Mouse (Mus musculus): ENCODE data around the gene Det1. TPM values are rescaled to one million over a fixed set of nuclear protein-coding genes. Genes with fewer than 3 reads are reported as not detected.

The Det1 gene
- polyA plus RNA-seq, 1 experiment from 2014 or later, result 23.3 TPM

DNA sequence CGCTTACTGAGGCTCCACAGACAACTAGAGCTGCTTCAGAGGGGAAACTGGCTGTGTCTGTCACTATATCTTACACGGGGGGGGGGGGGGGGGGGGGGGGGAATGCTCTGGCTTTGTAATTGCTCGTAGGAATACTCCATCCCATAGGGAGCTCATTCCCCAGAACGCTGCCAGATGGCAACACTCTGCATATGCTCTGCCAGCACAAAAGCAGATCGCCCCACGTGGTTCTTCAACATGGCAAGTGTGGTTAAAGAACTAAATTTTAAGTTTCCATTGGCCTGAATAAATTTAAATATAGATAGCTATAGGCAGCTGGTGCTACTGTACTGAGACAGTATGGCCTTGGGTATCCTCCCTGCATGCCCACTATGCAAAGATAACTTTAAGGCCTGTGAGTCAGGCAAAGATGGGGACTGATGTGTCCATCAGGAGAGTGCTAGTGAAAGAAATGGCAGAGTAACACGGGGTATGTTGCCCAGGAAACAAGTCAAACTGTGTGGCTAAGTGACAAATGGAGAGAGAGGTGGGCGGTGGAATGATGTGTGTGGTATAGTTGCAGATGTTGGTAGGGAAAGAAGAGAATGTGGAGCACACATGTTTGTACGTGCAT is 49.1 kb downstream of the Det1 start:
- Histone ChIP-seq H3K27me3 (ENCODE audit: control insufficient read depth, insufficient read depth, low read length) (no peaks in the 10 kb centered on the region), H3K4me1 (ENCODE audit: control insufficient read depth, insufficient read depth, low read length) (no peaks in the 10 kb centered on the region), H3K27ac (ENCODE audit: low read depth, low read length) (no peak overlapping the region), H3K4me3 (ENCODE audit: low read length) (no peak overlapping the region), H3K4me2 (replicated peaks; ENCODE audit: low read depth, low read length) (no peak overlapping the region), H3K9ac (ENCODE audit: low read depth, low read length) (no peak overlapping the region), H3K36me3 (ENCODE audit: control insufficient read depth, insufficient read depth, low read length) (peaks cover 5% of the 10 kb centered on the region; the same call in 1 of the 2 replicates), H3K9me3 (ENCODE audit: control insufficient read depth, low read length) (no peaks in the 10 kb centered on the region)
- no peak for ATAC-seq (ENCODE audit: low FRiP score, low TSS enrichment)
- 59% methylated on average over 9 of the region's 9 CpGs for WGBS

DNA sequence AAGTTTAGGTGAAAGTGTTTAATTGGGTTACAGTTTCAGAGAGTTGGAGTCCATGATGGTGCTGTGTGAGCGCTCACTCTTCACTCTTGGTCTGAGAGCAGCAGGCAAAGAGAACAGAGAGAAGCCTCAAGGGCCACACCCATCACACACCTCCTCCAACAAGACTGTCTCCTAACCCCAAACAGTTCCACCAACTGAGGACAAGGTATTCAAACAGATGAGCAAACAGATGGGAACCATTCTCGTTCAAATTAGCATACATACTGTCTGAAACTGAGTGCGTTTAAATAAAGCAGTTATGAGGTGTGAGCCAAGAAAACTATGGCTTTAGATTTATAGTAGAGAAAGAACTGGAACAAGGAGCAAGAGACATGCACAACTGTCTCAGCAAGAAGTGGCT is 50.4 kb downstream of the Det1 start:
- 87% methylated on average over 3 of the region's 3 CpGs for WGBS
- no peak overlapping the region for H3K4me3 ChIP-seq (ENCODE audit: low read length)
- no peak overlapping the region for H3K4me2 ChIP-seq (replicated peaks; ENCODE audit: low read depth, low read length)
- H3K27me3 ChIP-seq (ENCODE audit: control insufficient read depth, insufficient read depth, low read length), result no peaks in the 10 kb centered on the region
- ATAC-seq (ENCODE audit: low FRiP score, low TSS enrichment), result no peak
- no peaks in the 10 kb centered on the region for H3K4me1 ChIP-seq (ENCODE audit: control insufficient read depth, insufficient read depth, low read length)
- H3K36me3 ChIP-seq (ENCODE audit: control insufficient read depth, insufficient read depth, low read length), result peaks cover 16% of the 10 kb centered on the region
- no peak overlapping the region for H3K27ac ChIP-seq (ENCODE audit: low read depth, low read length)
- H3K9me3 ChIP-seq (ENCODE audit: control insufficient read depth, low read length), result no peaks in the 10 kb centered on the region
- no peak overlapping the region for H3K9ac ChIP-seq (ENCODE audit: low read depth, low read length)

DNA sequence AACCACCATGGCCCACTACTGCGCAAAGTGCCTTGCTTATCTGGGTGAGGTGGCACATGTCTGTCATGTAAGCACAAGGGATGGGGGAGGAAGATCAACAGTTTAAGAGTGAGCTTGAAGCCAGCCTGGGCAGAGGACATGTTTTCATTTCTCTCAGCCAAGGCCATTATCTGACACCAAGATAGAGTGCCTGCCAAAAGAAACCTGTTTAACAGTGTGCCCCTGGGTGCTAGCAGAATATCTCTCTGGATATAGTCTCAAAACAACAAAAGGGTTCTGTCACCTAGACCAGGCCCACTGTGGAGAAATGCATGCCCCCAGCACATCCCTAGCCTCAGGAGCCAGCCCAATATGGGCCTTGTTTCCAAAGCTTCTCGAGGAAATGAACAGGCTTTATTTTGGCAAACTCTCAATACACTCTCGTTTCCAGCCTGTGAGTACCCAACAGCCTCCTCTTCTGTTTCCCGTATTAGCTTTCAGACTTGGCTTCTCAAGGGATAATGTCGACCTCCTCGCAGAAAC is 52.4 kb downstream of the Det1 start:
- no peak overlapping the region for H3K27ac ChIP-seq (ENCODE audit: low read depth, low read length)
- no peak for ATAC-seq (ENCODE audit: low FRiP score, low TSS enrichment)
- no peak overlapping the region for H3K4me3 ChIP-seq (ENCODE audit: low read length)
- no peaks in the 10 kb centered on the region for H3K9me3 ChIP-seq (ENCODE audit: control insufficient read depth, low read length)
- peaks cover 31% of the 10 kb centered on the region for H3K36me3 ChIP-seq (ENCODE audit: control insufficient read depth, insufficient read depth, low read length)
- 71% methylated on average over 6 of the region's 6 CpGs for WGBS
- H3K4me1 ChIP-seq (ENCODE audit: control insufficient read depth, insufficient read depth, low read length), result no peaks in the 10 kb centered on the region
- no peak overlapping the region for H3K9ac ChIP-seq (ENCODE audit: low read depth, low read length)
- H3K27me3 ChIP-seq (ENCODE audit: control insufficient read depth, insufficient read depth, low read length), result no peaks in the 10 kb centered on the region
- H3K4me2 ChIP-seq (replicated peaks; ENCODE audit: low read depth, low read length), result no peak overlapping the region

DNA sequence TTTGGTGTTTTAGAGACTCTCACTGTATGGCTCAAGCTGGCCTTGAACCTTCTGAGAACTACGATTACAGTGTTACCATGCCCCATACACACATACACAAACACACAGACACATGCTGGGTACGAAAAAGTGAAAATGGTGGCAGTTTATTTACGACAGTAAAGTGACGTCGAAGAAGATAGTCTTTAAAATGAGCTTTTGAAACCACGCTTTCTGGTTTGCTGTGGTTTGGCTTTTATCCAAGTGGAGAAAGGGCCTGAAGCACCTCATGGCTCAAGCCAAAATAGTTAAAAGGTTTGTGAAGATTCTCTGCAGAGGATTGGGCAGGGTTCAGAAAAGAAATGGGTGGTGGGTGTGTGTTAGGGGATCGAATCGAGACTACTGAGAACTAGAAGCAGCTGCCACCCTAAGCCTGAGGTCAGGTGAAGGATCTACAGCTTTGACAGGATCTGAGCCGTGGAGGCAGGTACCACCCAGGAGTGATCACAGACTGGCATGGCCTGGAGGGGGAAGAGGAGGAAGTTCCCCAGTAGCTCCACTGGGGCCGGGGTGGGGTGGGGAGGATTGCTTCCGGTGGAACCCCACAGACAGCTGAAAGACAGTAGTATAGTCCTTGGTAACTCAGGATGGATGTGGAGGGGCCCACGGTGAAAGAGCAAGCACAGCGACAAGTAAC is 53.0 kb downstream of the Det1 start:
- no peak overlapping the region for H3K9ac ChIP-seq (ENCODE audit: low read depth, low read length)
- no peak for ATAC-seq (ENCODE audit: low FRiP score, low TSS enrichment)
- H3K27ac ChIP-seq (ENCODE audit: low read depth, low read length), result no peak overlapping the region
- H3K36me3 ChIP-seq (ENCODE audit: control insufficient read depth, insufficient read depth, low read length), result peaks cover 37% of the 10 kb centered on the region
- H3K4me1 ChIP-seq (ENCODE audit: control insufficient read depth, insufficient read depth, low read length), result no peaks in the 10 kb centered on the region
- no peaks in the 10 kb centered on the region for H3K9me3 ChIP-seq (ENCODE audit: control insufficient read depth, low read length)
- H3K4me3 ChIP-seq (ENCODE audit: low read length), result no peak overlapping the region
- WGBS, result 88% methylated on average over 13 of the region's 13 CpGs
- no peak overlapping the region for H3K4me2 ChIP-seq (replicated peaks; ENCODE audit: low read depth, low read length)
- H3K27me3 ChIP-seq (ENCODE audit: control insufficient read depth, insufficient read depth, low read length), result no peaks in the 10 kb centered on the region

DNA sequence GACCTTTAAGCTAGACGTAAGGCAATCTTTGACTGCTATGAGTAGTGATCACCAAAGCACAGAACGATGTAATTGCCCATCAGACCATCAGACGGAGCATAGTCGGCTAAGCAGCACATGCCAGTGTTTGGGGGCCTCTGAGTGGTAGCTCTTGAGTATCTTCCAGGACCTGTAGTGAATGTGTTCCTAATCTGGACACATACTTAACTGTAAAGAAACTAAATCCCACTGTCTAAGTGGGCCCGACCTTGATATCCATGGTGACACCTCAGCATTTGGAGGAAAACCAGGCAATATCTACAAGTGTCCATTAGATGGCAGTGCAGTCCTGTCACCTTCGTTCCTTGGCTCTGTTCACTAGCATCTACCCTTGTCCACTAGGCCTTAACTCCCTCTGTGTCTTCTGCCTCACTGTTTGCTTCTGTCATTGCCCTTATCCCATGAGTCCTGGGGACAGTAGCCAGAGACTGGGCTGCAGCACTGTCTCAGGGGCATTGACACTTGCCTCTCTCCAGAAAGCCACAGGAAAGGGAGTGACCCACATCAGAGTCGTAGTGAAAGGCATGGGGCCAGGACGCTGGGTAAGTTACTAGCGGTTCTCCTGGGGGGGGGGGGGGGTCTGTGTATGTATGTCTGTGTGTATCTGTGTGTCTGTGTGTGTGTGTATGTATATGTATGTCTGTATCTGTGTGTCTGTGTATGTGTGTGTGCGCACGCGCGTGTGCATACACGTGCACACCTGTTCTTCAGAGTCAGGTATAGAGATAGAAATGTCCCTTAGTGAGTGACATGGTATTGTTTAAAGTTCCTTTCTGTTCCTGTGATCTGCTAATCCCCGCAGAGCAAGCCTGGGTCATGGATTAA is 55.5 kb downstream of the Det1 start:
- Histone ChIP-seq H3K27me3 (ENCODE audit: control insufficient read depth, insufficient read depth, low read length) (no peaks in the 10 kb centered on the region), H3K4me2 (replicated peaks; ENCODE audit: low read depth, low read length) (no peak overlapping the region), H3K9me3 (ENCODE audit: control insufficient read depth, low read length) (no peaks in the 10 kb centered on the region), H3K27ac (ENCODE audit: low read depth, low read length) (no peak overlapping the region), H3K36me3 (ENCODE audit: control insufficient read depth, insufficient read depth, low read length) (peaks cover 43% of the 10 kb centered on the region), H3K9ac (ENCODE audit: low read depth, low read length) (no peak overlapping the region), H3K4me1 (ENCODE audit: control insufficient read depth, insufficient read depth, low read length) (no peaks in the 10 kb centered on the region), H3K4me3 (ENCODE audit: low read length) (no peak overlapping the region)
- peak; percentile 65; the same call in 1 of the 2 replicates for ATAC-seq (ENCODE audit: low FRiP score, low TSS enrichment)
- 81% methylated on average over 15 of the region's 15 CpGs for whole genome bisulfite sequencing

DNA sequence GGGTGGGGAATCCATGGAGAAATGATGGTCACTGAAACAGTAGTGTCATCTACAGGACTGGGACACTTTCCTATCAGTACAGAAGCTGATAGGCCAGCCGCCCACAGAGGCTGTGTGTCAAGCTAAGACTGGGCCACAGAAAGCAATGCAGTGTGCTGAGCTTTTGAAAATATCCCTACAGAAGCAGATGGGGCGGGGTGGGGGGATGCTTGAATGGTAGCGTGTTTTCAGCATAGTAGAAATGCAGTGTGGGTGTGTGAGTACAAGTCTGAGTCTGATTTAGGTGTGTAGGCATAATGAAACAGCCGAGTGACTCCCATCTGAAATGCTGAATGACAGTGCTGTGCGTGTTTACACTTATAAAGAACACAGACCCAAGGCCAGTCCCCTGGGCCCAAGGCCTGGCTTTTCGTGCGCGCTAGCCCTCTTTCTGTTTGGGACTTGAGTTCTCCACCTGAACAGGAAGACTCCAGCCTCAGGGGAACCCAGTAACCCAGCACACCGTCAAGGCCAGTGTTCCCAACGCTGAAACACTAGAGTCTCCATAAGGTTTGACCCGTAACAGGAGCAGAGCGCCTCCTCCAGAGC is 59.2 kb downstream of the Det1 start:
- 86% methylated on average over 12 of the region's 12 CpGs for WGBS
- Histone ChIP-seq H3K4me3 (ENCODE audit: low read length) (no peak overlapping the region), H3K4me2 (replicated peaks; ENCODE audit: low read depth, low read length) (no peak overlapping the region), H3K9me3 (ENCODE audit: control insufficient read depth, low read length) (no peaks in the 10 kb centered on the region), H3K9ac (ENCODE audit: low read depth, low read length) (no peak overlapping the region), H3K36me3 (ENCODE audit: control insufficient read depth, insufficient read depth, low read length) (peaks cover 37% of the 10 kb centered on the region), H3K27ac (ENCODE audit: low read depth, low read length) (no peak overlapping the region), H3K27me3 (ENCODE audit: control insufficient read depth, insufficient read depth, low read length) (no peaks in the 10 kb centered on the region), H3K4me1 (ENCODE audit: control insufficient read depth, insufficient read depth, low read length) (peaks cover 4% of the 10 kb centered on the region; the same call in 1 of the 2 replicates)
- no peak for ATAC-seq (ENCODE audit: low FRiP score, low TSS enrichment)

DNA sequence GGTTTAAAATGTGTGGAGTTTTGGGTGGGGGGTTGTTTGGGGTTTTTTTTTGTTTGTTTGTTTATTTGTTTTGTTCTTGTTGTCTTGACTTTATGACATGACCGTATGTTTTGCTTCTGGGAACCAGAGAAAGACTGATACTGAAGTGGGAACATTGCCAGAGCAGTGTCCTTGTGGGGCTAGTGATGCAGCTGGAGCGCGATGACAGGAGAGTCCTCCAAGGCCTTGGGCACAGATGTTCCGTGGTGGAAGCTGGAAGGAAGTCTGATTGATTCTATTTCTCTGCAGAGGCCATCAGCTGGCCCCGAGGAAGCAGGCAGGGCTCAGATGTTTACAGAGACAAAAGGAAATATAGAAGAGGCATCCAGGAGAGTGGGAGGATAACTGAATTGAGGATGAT is 61.2 kb downstream of the Det1 start:
- H3K4me3 ChIP-seq (ENCODE audit: low read length), result no peak overlapping the region
- WGBS, result 80% methylated on average over 5 of the region's 5 CpGs
- H3K9me3 ChIP-seq (ENCODE audit: control insufficient read depth, low read length), result no peaks in the 10 kb centered on the region
- no peak overlapping the region for H3K9ac ChIP-seq (ENCODE audit: low read depth, low read length)
- H3K27me3 ChIP-seq (ENCODE audit: control insufficient read depth, insufficient read depth, low read length), result no peaks in the 10 kb centered on the region
- H3K27ac ChIP-seq (ENCODE audit: low read depth, low read length), result no peak overlapping the region
- no peak for ATAC-seq (ENCODE audit: low FRiP score, low TSS enrichment)
- H3K4me1 ChIP-seq (ENCODE audit: control insufficient read depth, insufficient read depth, low read length), result peaks cover 12% of the 10 kb centered on the region
- peaks cover 23% of the 10 kb centered on the region for H3K36me3 ChIP-seq (ENCODE audit: control insufficient read depth, insufficient read depth, low read length)
- H3K4me2 ChIP-seq (replicated peaks; ENCODE audit: low read depth, low read length), result no peak overlapping the region

DNA sequence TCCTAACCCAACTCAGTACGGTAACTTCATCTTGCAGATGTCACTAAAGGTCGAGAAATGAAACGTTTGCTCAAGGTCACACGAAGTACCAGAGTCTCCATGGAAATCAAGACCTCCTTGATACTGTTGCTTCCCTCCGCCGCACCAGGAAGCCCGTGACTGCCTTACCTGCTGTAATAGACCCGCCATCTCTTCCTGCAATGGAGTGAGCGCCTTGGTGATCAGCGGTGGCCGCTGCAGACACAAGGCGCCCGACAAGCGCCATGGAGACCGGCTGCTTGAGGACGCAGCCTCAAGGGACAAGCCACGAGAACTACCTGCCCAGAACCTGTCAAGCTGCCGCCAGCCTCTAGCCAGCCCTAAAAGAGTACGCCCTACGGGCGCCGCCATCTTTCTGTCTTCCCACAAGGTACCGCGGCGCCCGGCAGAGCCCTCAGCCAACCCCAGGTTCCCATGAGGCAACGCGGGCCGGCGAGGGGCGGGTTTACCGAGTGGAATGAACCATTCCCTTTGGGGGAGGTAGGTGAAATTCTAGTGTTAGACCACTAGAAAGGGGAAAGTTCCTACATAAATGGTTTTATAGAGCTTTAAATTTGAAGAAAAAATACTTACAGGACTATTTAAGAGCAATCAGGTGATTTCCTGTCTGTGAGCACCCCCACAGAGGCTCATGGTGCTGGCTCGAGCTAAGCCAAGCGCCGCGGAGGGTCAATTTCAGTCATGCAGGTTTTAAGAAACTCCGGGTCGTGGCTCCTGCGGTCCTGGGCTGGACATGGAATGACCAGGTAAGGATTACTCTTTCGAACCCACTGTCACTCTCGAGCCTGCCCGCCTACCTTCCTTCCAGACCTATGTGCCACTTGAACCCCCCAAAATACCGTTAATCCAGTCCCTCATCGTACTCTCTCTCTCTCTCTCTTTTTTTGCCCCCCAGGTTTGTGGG is 64.2 kb downstream of the Det1 start, which contains the start of the genes Mrps11 and Mrpl46:
TSS of gene Mrps11 (plus strand) at position 481 of the 943 bp plus-strand sequence.
TSS of gene Mrpl46 (minus strand) at position 893 of the 943 bp plus-strand sequence.
- peak; percentile 99 for ATAC-seq (ENCODE audit: low FRiP score, low TSS enrichment)
- H3K9me3 ChIP-seq (ENCODE audit: control insufficient read depth, low read length), result no peaks in the 10 kb centered on the region
- H3K36me3 ChIP-seq (ENCODE audit: control insufficient read depth, insufficient read depth, low read length), result peaks cover 29% of the 10 kb centered on the region
- no peaks in the 10 kb centered on the region for H3K27me3 ChIP-seq (ENCODE audit: control insufficient read depth, insufficient read depth, low read length)
- peak within 1 kb of the TSS; percentile 73 for H3K4me2 ChIP-seq (replicated peaks; ENCODE audit: low read depth, low read length)
- H3K4me1 ChIP-seq (ENCODE audit: control insufficient read depth, insufficient read depth, low read length), result peaks cover 12% of the 10 kb centered on the region
- peak within 1 kb of the TSS; percentile 97 for H3K4me3 ChIP-seq (ENCODE audit: low read length)
- under 1% methylated on average over 44 of the region's 44 CpGs for WGBS
- peak within 1 kb of the TSS; percentile 84 for H3K9ac ChIP-seq (ENCODE audit: low read depth, low read length)
- no peak within 1 kb of the TSS for H3K27ac ChIP-seq (ENCODE audit: low read depth, low read length)
